Mouse (Mus musculus) spleen, adult 2 months (tissue): ENCODE data around the gene Klhl29.

ENCODE experiments used
- CTCF ChIP-seq: fragments of 200-500 bp; IDR thresholded peaks from 2 replicates; pipeline ENCODE4 v1.5.1; 2011; ENCODE audit warnings: mild to moderate bottlenecking, inconsistent platforms; ENCODE audit not compliant: insufficient read depth, insufficient read length, insufficient replicate concordance; ENCODE audit errors: extremely low read depth
- POLR2A ChIP-seq: fragments of 200-500 bp; IDR thresholded peaks from 2 replicates; pipeline ENCODE4 v1.6.1; 2011; ENCODE audit warnings: low read depth, low read length, inconsistent platforms

GRCm38 (mm10) chr12:5157931-5158481, 217.5 kb downstream of the Klhl29 start:
- TF ChIP-seq CTCF (no peak), POLR2A (no peak)
